Mouse (Mus musculus): ENCODE measurements at regions not wholly inside any gene's neighbourhood (a gene's known extent, or its start where the extent isn't known, plus 50 kb on each side); places are given as distances from the start of the nearest gene placed in this dataset.

DNA sequence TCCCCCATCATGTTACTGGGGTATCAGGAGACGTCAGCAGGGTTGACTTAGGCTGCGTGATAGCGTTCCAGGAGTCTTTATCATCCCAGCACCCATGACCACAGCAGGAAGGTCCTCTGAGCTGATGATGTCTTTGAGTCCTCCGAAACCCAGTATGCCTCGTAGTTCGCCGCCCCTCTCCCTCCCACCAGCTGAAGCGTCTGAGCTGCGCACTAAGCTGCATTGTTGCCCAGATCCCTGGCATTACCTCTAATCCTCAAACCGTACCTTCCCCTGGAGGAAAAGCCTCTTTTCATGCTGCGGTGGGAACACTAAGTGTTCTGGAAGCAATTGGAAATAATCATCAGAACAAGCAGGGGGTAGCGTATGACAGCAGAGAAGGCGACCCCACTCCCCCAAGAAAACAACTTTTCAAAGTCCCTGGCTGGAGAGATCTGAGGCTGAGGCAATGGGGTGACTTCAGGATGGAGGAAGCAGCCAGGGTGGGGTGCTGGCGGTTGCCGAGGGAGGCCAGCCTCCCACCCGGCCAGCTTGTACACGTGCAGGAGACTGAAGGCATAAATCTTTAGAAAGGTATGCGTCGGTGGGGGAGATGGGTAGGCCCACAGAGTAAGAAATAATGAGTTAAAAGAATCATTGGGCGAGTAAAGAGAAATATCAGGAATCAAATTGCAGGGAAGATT lies 93.7 kb upstream of the Lrfn2 start:
- no peak for TF ChIP-seq TAL1 (IDR thresholded peaks at IDR 0.05; ENCODE audit: low read length)
- TF ChIP-seq GATA1 (IDR thresholded peaks at IDR 0.05; ENCODE audit: low read length): no peak

All from erythroblast, embryonic 14.5 days (primary cell).